Mouse (Mus musculus) kidney, postnatal 10 days (tissue): Measurements from ENCODE around the gene Steap4.
"Not testable (repeated sequence)": the region's sequence is repeated elsewhere in the genome, so short reads cannot be mapped to it uniquely, and the experiment has no call there.

Source experiments
- DNase-seq: peaks from one replicate; pipeline ENCODE4 v3.0.0; 2021; ENCODE audit warnings: mixed read lengths

The Steap4 gene

DNA sequence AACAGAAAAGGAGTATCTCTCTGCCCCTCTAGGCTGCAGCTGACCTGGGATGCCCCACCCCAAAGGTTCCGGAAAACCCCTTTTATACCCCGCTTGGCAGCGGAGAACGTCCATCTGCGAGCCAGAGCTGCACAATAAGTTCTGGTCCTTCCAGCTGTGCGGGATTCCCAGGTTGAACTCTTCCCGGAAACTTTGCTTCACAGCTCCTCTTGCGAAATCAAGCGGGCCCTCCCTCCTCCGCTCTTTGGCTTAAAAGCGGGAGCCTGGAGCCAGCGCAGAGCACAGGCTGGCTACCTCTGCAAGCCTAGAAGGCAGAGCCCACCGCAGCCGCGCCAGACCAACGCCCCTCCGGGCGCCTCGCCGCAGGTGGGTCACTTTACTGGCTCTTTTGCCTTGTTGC is at the start of gene Steap4:
TSS of gene Steap4 (plus strand) at position 282 of the 400 bp plus-strand sequence.
- DNase-seq = peak; percentile 47

DNA sequence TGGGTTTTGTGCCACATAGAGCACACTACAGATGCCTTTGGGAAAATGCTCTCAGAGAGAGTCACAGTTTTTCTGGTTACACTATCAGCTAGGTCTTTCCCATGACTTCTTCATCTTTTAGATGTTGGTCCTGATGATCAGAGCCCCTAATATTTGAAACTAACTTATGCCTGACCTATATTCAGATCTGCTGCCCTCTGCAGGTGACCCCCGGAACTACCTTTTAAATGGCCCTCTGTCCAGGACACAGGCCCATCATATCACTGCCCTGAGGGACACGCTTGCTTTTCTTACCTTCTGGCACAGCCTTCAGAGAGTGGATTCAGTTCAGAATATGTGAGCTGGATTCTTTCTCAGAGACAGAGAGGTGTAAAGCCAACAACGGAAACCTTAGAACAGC is 48.3 kb upstream of the Steap4 start:
- DNase-seq = no peak

DNA sequence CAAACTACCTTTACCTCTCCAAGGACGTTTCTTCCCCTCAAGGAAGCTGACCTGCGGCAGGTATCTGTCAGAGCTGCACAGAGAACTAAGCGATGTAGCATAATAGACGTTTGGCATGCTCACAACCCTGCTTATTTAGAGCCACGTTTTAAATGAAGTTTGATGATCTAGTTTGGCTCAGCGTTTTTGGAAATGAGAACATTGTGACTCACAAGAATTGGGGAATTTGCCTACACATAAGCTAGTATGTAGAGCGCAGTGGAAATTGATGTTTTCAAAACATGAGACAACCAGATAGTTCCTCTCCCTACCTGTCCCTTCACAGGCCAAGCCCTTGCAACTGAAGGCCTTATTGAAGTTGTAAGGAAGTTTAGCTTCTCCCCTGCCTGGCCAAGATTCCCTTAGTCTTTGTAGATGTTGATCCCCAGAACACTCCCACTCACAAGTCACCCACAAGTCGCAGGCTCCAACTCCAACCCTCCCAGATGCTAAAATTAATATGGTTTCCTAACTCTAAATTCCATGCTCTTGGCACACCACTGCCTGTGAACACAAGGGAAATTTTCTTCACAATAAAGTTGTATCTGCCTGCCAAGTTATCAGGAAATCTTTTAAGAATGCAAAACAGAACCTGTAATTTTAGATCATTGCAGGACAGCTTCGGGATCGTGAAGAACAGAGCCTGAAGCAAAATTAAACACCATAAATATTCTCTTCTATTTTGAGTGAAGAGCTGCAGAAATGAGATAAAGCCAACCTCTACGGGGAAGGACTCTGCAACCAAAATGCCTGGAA is 42.6 kb upstream of the Steap4 start:
- DNase-seq = no peak

- DNase-seq = no peak
These were observed 42.0 kb upstream of the Steap4 start for GRCm38 (mm10) chr5:7918296-7918579.

GRCm38 (mm10) chr5:7919681-7920080 is 40.6 kb upstream of the Steap4 start:
- DNase-seq = no peak

DNA sequence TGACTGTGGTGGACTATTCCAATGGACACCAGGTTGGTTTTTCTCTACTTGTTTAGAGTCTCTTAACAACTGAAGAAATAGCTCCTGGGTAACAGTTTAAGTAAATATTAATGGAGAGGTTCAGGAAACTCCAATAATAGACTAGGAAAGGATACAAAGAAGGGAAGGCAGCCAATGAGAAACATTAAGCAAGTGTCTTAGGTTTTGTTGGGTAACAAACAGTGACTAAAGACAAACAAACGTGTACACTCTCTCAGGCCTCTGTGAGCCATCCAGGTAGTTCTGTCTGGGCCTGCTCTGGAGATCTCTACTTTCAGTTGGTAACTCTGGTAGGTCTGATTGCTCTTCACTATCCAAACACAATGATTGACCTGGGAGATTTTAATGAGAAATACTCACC is 37.5 kb upstream of the Steap4 start:
- no peak for DNase-seq

- no peak for DNase-seq
These were observed 36.6 kb upstream of the Steap4 start for GRCm38 (mm10) chr5:7923666-7924065.

GRCm38 (mm10) chr5:7932234-7933221 is 27.7 kb upstream of the Steap4 start:
- peak; percentile 25 for DNase-seq

DNA sequence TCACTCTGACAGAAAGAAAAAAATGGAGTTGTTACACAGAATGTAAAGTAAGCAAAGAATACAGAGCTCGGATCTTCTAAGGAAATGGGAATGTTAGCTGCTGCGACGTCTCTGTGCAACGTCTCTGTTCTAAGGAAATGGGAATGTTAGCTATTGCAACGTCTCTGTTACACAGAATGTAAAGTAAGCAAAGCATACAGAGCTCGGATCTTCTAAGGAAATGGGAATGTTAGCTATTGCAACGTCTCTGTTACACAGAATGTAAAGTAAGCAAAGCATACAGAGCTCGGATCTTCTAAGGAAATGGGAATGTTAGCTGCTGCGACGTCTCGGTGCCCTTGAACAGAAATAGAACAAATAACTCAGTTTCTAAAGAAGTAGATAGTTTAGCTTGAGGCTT is 26.8 kb upstream of the Steap4 start:
- DNase-seq = not testable (repeated sequence)

- peak; percentile 26 for DNase-seq
These were observed 26.2 kb upstream of the Steap4 start for GRCm38 (mm10) chr5:7933933-7934675.

- DNase-seq = no peak
These were observed 5.4 kb upstream of the Steap4 start for GRCm38 (mm10) chr5:7954838-7955237.

GRCm38 (mm10) chr5:7955371-7955966 is 4.8 kb upstream of the Steap4 start:
- DNase-seq = no peak

GRCm38 (mm10) chr5:7958061-7958460 is 2.2 kb upstream of the Steap4 start:
- no peak for DNase-seq

- DNase-seq = no peak
These were observed 971 bp upstream of the Steap4 start for GRCm38 (mm10) chr5:7959286-7959685.

- no peak for DNase-seq
These were observed 856 bp downstream of the Steap4 start for GRCm38 (mm10) chr5:7961113-7961512.

DNA sequence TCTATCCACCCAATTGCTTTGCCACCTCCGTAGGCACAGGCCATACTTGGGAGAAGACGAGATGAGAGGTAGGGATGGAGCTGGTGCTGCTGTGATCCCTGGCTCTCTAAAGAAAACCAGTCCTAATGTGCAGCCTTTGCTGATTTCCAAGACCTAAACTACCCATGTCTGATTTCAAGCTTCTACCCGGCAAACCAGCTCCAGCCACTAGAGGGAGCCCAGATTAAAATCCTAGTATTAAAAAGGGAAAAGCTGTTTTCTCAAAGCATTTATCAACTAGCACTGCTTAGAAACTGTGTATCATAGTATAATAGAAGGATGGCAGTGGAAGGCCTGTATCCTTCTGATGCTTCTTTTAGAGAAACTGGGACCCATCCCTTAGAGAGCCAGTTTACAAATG is 5.0 kb downstream of the Steap4 start:
- DNase-seq = peak; percentile 69

- DNase-seq = no peak
These were observed 7.9 kb downstream of the Steap4 start for GRCm38 (mm10) chr5:7968152-7968551.

- peak; percentile 11 for DNase-seq
These were observed 12.0 kb downstream of the Steap4 start for GRCm38 (mm10) chr5:7972266-7972665.

- DNase-seq = no peak
These were observed 14.4 kb downstream of the Steap4 start for GRCm38 (mm10) chr5:7974522-7975197.

GRCm38 (mm10) chr5:7980586-7980985 is 20.3 kb downstream of the Steap4 start:
- DNase-seq = no peak

GRCm38 (mm10) chr5:7987962-7988361 is 27.7 kb downstream of the Steap4 start:
- DNase-seq = no peak

- no peak for DNase-seq
These were observed 28.2 kb downstream of the Steap4 start for GRCm38 (mm10) chr5:7988415-7988814.
